28 mouse cellular contexts compared by ENCODE assay signal in genomic region chr7:69396868-69397267, GRCm38 (mm10).
DNase-seq lines count a peak whose midpoint lies in the region; ATAC-seq and TF ChIP-seq lines count a peak whose summit lies in the region.
"Had no signal": no experiment of that assay in that cellular context is flagged by ENCODE, and none has a peak within 500 bp of the region (broad histone marks: within the 10 kb centered on the region; RNA-seq: fewer than 3 reads in every experiment).

No protein-coding gene starts in this region.

- TF ChIP-seq EP300 in stomach, postnatal 0 days (optimal IDR thresholded peaks at IDR 0.05): no peak

- no peak for ATAC-seq in stomach, postnatal 0 days (ENCODE audit: low FRiP score, low TSS enrichment)
- ATAC-seq: forebrain, embryonic 14.5 days; inflammation-experienced regulatory T-cells, adult 6 months had no signal

- H3K27ac ChIP-seq in stomach, postnatal 0 days (replicated peaks): no peak overlapping the region
- H3K27ac ChIP-seq: embryonic facial prominence, embryonic 13.5 days; heart, embryonic 15.5 days; hindbrain, embryonic 13.5 days; left cerebral cortex, adult 2 months; limb, embryonic 10.5 days; liver, embryonic 15.5 days had no signal

- no peak overlapping the region for H3K9ac ChIP-seq in stomach, postnatal 0 days (ENCODE audit: low read length)
- H3K9ac ChIP-seq: embryonic facial prominence, embryonic 13.5 days; heart, embryonic 15.5 days; hindbrain, embryonic 13.5 days; liver, embryonic 15.5 days had no signal

- WGBS in stomach, postnatal 0 days: 63% methylated on average over 2 of the region's 2 CpGs

- intact Hi-C loops in left cerebral cortex, postnatal 25 days (cut with DNase I): no loop called here
- intact Hi-C loops in left cerebral cortex, postnatal 36 days (cut with DNase I): no loop called here

- H3K36me3 ChIP-seq in stomach, postnatal 0 days (ENCODE audit: control insufficient read depth, insufficient read depth, low read length): no peaks in the 10 kb centered on the region
- H3K36me3 ChIP-seq: embryonic facial prominence, embryonic 13.5 days; heart, embryonic 15.5 days; hindbrain, embryonic 13.5 days; limb, embryonic 10.5 days; liver, embryonic 15.5 days had no signal

- no peaks in the 10 kb centered on the region for H3K4me1 ChIP-seq in stomach, postnatal 0 days (replicated peaks; ENCODE audit: control insufficient read depth, insufficient read depth)
- H3K4me1 ChIP-seq: embryonic facial prominence, embryonic 13.5 days; heart, embryonic 15.5 days; hindbrain, embryonic 13.5 days; limb, embryonic 10.5 days; liver, embryonic 15.5 days had no signal

- peak; percentile 3 for DNase-seq in cerebellum, postnatal 10 days
- no peak for DNase-seq in cerebellum, postnatal 4 days (ENCODE audit: low spot score in 2 of 2)
- DNase-seq in left cerebral cortex, postnatal 25 days (ENCODE audit: low spot score in 2 of 2): peak; percentile 1 to 8
- DNase-seq in left cerebral cortex, postnatal 36 days (ENCODE audit: low spot score in 2 of 2): no peak
- DNase-seq in layer of hippocampus, adult 18-20 months (ENCODE audit: low spot score in 2 of 2): peak; percentile 2 to 34
- peak; percentile 18 for DNase-seq in lung, postnatal 25 days (ENCODE audit: low spot score)
- no peak for DNase-seq in MN1 (ENCODE audit: low spot score)
- no peak for DNase-seq in stomach, postnatal 0 days (ENCODE audit: low spot score)
- DNase-seq: adrenal gland, postnatal 25 days; cerebellum, adult 11 months; cerebellum, postnatal 25 days; embryo, embryonic 11 days; gastrocnemius, postnatal 25 days; heart, postnatal 36 days; kidney, adult 18-20 months; kidney, postnatal 4 days; liver; midbrain, embryonic 14.5 days; retina, postnatal 1 day had no signal

- no peaks in the 10 kb centered on the region for H3K27me3 ChIP-seq in stomach, postnatal 0 days (ENCODE audit: control insufficient read depth, insufficient read depth, low read length)
- H3K27me3 ChIP-seq: embryonic facial prominence, embryonic 13.5 days; heart, embryonic 15.5 days; liver, embryonic 15.5 days had no signal

- no peak overlapping the region for H3K4me3 ChIP-seq in stomach, postnatal 0 days (ENCODE audit: low read depth, low read length)
- H3K4me3 ChIP-seq: embryonic facial prominence, embryonic 13.5 days; erythroblast, embryonic 14.5 days; heart, embryonic 15.5 days; hindbrain, embryonic 13.5 days; left cerebral cortex, adult 2 months; limb, embryonic 10.5 days; liver, embryonic 15.5 days had no signal

- H3K9me3 ChIP-seq in stomach, postnatal 0 days (ENCODE audit: control insufficient read depth, low read length): no peaks in the 10 kb centered on the region
- H3K9me3 ChIP-seq: embryonic facial prominence, embryonic 13.5 days; heart, embryonic 15.5 days; hindbrain, embryonic 13.5 days; limb, embryonic 10.5 days; liver, embryonic 15.5 days had no signal

- TF ChIP-seq CTCF in stomach, postnatal 0 days (IDR thresholded peaks at IDR 0.05; ENCODE audit: low read depth): no peak

- no peak overlapping the region for H3K4me2 ChIP-seq in stomach, postnatal 0 days (replicated peaks; ENCODE audit: low read depth)
- H3K4me2 ChIP-seq: embryonic facial prominence, embryonic 13.5 days; heart, embryonic 15.5 days; hindbrain, embryonic 13.5 days; liver, embryonic 15.5 days had no signal

Comparison
In these comparisons a context has a peak if more than half of its experiments do, and no peak if none do; other contexts are left out.
1. DNase-seq: peak in cerebellum, postnatal 10 days (2 of 2), left cerebral cortex, postnatal 25 days (2 of 2), layer of hippocampus, adult 18-20 months (2 of 2) and lung, postnatal 25 days (single experiment); none in cerebellum, postnatal 4 days (0 of 2), left cerebral cortex, postnatal 36 days (0 of 2), MN1 (single experiment) and stomach, postnatal 0 days (single experiment).